Mouse (Mus musculus) layer of hippocampus, postnatal 36 days (tissue): Measurements from ENCODE around the gene Dtx1. TPM values are rescaled to one million over a fixed set of nuclear protein-coding genes. Genes with fewer than 3 reads are reported as not detected.

Experiments used
- DNase-seq, 2 experiments: peaks; one replicate each; pipeline ENCODE4 v3.0.0; 2022
- total RNA-seq, 2 experiments: library from RNA; stranded (reverse); gene quantifications; 2 replicates each; pipeline ENCODE4 v1.2.3; 2021

The Dtx1 gene
- total RNA-seq, 2 experiments from 2014 or later, result 70.7 TPM

DNA sequence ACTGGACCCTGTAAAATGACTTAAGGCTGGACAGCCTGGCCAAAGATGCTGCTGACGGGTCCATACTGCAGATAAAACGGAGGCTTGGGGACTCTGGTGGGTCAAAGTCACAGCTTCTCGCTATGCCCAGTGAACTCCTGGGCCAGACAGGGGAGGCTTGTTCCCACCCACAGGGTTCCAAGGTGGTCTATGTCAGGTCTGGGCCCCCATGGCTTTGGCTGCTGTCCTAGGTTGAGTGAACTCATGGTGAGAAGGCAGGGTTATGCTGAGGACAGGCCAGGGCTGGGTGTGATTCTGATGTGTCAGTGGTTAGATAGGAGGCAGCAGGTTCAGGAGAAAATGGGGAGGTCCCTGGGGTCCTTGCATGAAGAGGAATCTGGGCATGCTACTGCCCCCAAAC is 8.1 kb downstream of the Dtx1 start:
- DNase-seq, result no peak

DNA sequence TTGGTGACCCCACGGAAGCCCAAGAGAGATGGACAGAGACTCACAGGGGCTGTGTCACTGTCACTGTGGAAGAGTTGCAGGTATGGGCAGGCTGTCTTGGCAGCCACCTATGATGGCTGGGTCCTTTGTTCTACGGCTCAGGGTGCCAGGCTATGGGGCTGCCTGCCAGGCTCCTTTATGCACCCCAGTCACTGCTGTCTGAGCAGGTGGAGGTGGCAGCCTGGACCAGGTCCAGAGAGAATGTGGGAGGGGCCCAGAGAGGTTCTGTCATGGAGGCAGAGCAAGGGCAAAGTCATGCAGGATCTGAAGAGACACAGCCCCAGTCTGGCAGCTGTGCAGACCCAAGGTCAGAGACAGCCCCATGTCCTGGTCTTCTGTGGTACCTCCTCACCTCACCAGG is 8.8 kb downstream of the Dtx1 start:
- no peak for DNase-seq

DNA sequence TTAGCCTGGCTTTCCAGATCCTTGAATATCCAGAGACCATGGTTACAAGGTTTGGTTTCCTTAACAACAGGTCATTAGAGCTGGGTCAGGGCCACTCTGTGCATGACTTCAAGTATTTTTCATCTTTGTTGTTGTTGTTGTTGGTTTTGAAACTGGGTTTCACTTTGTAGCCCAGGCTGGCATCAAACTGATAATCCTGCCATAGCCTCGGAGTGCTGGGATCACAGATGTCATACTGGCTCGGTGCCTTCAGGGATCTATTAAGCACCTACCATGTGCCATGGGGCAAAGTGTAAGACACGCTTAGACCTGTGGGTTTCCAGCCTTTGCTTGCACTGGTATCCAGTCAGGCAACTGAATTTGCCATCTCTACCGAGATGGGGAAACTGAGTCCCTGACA is 9.3 kb downstream of the Dtx1 start:
- no peak for DNase-seq

DNA sequence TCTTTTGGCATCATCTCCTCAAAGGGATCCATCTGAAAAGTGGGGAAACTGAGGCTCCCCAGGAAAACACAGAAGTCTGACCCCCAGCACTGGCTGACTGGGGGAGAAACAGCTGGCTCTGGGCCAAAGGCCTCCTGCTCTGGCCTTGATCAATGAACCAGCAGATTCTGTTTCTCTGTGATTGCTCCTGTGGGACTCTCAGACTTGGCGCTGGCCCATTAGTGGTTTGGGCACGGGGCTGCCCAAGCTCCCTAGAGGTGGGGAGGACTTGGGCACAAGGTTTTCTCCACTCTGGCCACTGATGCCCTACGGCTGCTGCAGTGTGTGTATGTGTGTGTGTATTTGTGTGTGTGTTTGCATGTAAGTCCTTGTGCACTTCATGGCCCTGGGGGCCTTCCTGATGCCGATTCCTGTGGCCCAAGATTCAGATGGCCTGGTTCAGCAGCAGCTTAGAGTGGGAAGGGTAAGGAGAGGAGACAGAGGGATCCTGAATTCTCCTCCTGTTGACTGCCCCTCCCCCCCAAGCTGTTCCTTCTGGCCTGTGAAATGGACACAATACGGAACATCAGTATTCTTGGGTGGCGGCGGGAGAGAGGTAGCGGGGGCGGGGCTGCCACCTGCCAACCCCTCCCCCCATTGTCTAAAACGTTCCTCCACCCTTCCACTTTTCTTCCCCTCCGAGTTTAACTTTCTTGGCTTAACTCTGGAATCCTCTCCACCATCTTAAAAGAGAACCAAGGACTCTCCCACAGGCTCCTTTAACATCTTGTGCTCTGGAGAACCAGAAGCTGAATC is 10.5 kb downstream of the Dtx1 start:
- no peak for DNase-seq

DNA sequence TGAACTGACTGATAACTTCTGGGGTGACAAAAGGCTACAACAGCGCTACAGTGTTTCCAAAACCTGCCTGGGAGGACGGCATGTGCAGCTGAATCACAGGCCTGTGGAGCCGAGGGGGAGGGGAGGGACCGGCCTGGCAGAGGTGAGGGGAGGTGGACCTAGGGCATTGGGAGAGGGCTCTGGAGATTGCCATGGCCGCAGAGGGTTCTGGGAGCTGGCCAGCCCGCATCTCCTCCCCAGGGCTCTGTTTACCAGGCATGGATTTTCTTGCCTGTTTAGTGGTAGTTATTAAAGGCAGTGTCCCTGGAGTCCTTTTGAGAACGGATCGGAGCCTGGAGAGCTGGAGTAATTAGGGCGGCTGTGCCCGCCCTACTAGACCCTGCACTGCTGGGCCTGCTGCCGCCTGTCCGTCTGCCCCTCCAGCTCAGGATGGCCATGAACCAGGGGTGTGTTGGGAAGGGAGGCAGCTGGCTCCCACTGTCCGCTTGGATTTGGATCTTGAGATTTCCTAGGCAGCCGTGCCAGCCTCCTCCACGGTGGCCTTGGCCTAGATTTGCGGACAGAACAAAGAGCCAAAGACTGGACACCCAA is 12.8 kb downstream of the Dtx1 start:
- DNase-seq, result peak in 1 of 2 experiments; percentile 71

DNA sequence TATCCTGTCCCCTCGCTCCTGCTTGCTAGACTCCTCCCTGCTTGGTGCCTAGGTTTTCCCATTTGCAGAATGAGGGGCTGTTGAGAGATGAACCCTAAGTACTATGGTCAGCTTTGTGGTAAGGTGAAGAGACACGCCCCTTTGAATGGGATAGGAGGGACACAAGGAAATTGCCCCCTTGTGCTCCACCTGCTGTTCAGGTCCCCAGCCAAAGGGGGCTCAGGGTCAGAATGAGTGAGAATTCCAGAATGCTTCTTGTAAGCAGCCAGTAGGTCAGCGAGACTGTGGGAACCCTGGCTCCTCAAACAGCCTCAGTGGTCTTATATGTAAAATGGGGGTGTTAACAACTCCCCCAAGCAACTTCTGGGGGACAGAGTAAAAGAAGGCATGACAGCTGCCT is 13.5 kb downstream of the Dtx1 start:
- DNase-seq, result no peak

DNA sequence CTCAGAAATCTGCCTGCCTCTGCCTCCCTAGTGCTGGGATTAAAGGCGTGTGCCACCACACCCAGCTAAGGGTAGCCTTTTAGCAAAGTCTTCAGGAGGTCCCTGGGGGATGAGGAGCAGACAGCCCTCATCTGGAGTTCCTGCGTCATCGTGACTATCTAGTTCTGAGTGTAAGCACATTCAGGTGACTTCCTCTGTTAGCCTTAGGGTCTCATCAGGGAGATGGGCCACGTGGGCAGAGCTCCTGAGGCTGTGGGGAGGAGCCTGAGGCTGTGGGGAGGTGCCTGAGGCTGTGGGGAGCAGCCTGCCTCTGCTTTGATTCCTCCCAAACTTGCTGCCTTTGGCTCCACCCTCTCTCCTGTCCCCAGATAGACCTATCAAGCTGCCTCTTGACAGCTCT is 14.9 kb downstream of the Dtx1 start:
- DNase-seq, result no peak

DNA sequence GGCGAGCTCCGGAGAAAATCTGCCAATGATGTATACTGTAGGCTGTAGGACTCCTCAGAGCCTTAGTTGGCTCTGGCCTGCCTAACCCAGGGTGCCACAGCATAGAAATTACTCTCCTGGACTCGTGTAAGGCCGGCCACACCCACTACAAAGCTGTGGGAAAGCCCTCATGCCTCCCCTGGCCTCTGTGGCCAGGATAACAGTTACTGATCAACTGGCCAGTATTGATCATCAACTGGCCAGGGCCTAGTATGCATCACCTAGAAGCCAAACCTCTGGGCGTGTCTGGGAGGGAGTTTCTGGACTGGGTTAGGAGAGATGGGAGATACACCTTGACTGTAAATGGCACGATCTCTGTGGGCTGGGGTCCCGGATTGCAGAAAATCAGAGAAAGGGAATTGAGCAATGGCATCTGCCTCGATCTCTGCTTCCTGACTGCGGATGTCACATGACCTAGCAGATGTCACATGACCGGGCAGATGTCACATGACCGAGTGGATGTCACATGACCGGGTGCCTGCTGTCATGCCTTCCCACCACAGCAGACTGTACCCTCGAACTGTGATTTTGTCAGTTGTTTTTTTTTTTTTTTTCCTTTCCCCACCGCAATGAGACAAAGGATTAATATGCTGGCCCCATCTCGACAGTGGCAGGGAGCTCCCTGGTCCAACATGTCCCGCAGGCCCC is 15.5 kb downstream of the Dtx1 start:
- no peak for DNase-seq

DNA sequence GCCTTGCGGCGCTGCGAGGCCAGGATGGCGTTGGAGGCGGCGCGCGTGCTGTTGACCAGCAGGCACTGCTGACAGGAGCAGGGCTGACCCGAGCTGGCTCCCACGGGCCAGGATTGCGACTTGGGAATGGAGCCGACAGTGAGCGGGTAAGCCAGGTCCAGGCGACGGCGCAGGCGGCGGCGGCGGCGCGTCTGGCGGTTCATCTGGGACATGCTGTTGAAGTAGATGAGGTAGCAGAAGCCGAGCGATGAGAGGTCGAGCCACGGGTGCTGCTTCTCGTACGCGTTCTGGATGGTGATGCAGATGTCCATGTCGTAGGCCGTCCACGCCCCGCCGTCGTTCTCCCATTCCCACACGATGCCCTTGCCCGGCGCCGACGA is 17.0 kb downstream of the Dtx1 start:
- peak in 1 of 2 experiments; percentile 44 for DNase-seq

DNA sequence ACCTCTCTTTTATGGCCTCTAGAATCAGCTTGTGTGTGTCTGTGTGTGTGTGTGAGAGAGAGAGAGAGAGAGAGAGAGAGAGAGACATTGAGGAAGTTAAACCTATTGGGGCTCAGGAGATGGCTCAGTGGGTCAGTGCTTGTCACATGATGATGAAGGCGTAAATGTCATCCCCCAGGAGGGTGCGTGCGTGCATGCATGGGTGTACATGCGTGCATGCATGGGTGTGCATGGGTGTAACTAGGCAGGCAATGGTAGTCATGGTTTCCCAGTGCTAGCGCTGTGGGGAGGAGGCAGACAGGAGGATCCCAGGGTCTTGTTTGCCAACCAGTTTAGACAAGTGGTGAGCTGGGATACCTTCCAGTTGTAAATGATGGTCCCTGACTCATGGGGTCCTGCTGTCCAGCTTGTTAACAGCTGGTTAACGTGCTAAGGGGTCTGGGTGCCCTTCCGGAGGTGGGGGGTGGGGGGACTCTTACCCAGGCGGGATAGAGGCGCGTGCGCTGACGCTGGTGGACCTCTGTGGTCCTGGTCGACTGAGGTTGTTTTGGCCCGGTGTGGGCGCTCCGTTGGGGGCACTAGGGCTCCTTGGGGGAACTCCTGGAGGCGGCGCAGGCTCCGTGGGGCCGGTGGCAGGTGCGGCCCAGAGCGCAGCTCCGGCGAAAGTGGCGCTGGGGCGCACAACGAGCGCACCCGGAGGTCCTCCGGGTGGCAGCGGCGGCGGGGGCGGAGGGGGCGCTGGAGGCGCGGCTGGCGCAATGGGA is 17.6 kb downstream of the Dtx1 start:
- DNase-seq, result no peak

DNA sequence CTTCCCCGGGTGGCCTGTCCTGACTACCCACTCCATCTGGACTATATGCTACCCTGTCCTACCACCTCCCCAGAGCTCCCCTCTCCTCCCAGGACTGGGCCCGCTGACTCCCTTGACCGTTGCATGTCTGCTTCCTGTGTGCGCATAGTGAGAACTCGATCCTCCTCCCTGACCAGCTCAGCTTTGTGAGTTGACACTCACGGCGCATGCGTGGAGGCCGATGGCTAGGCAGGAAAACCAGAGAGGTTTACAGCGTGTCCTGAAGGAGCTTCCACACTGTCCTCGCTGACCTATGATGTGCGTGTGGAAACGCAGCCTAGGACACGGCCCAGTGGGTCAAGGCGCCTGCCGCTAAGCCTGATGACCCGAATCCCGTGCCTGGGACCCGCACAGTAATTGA is 19.7 kb downstream of the Dtx1 start:
- no peak for DNase-seq

DNA sequence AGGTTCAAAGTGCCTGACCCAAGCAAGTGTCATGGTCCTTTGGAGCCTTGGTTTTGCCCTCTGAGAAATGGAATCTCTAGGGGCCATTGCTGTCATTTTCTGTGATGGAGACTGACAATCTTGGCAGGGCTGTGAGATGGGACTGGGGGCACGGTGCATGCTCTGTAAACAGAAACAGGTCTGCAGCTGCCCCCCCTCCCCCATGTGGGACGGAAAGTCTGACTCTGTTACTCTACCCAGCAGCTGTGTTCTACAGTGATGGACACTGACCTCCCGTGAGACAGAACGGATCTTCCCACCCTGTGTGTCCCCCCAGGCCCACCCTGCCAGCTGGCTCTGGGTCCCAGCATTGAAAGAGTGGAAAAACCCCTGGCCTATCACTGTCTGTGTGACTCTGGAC is 21.3 kb downstream of the Dtx1 start:
- DNase-seq, result no peak

DNA sequence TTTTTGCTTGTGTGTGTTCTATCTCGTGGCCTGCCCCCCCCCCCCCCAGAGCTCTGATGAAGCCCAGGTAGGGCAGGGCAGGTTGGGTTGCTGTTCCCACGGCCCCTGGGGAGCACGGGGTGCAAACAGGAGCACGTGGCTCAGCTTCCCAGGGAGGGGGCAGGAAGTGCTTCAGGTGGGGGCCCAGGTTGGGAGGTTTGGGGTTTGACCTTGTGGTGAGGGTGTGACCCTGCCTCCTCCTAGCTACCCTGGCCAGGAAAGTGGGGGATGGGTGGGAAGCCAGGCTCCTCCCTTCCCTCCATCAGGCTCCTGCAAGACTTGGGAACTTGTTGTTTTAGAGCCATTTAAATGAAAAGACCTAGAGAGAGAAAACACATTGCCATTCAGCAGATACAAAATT is 23.3 kb downstream of the Dtx1 start:
- no peak for DNase-seq

DNA sequence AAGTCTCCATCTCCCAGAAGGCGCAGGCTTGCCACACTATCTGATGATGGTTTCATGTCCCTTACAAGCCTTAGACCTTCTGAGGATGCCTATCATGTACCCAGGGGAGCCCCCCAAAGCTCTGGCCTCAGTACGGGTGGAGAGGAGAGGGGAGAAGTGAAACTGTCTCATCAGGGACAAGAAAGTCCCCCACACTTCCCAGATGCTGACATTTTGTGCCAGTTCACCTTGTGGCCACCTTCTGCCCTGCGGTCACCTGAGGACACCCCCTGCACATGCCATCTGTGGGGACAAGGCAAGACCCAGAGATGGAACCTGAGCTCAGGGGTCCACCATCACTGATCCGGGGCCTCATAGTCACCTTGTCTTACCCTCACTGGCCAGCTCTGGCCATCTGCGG is 23.8 kb downstream of the Dtx1 start:
- DNase-seq, result no peak

DNA sequence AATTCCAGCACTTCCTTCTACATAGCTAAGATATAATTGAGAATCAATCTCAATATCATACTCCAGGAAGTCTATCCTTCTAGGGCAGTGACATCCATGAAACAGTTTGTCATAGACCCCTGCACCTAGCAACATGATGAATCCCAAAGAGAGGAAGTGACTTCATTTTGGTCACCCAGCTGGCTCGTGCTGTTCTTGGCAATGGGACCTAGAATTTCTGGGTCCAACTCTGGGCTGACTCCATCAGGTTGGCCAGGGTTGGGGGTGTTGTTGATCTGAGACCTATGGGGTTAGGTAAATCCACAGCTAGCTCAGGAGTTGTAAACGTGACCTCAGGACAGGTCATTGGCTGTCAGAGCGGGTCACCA is 24.3 kb downstream of the Dtx1 start:
- DNase-seq, result no peak

DNA sequence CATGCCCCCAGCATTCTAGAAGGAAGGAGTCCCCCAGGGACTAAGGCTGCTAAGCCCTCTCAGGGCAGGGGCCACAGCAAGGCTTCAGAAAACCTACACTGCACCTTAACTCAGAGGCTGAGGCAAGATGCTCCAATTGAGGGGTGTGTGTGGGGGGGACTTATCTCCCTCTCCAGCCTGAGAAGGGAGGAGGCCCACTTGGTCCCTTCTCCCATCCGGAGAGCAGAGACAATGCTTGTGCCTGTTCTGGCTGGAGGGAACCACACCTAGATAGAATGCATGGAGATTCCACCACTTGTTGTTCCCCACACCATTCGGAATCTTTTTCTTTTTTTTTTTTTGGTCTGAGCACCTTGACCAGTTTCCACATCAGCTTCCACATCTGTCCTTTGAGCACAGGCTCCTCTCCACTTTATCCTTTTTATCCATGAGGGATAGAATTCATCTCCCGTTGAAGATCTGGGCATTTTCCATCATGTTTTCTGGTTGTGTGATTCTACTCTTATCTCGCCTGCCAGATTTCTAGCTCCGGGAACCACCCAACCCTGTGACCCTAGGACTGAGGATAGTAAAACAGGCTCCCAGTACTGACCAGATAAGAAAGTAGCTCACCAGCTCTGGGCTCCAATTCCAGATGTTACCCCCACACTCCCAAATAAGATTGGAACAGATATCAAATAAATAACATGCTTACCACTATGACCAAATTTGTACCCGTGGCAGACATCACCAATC is 24.8 kb downstream of the Dtx1 start:
- DNase-seq, result no peak

DNA sequence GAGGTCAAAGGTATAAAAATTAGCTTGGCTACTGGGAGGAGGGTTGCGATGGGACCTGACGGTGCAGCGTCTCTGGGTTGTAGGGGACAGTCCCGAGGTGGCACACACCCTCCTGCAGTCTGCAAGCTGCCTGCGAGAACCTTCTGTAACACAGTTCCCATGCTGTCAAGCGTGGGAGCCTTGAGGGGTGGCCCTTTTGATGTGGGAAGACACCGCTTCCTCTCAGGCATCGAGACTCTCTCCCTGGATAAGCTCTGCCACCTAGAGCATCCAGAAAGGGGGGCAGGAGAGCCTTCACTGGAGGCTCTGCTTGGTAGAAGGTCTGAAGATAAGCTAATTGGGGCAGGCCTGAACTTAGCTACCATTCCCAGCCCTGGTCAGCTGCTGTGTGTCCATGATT is 26.0 kb downstream of the Dtx1 start:
- no peak for DNase-seq

DNA sequence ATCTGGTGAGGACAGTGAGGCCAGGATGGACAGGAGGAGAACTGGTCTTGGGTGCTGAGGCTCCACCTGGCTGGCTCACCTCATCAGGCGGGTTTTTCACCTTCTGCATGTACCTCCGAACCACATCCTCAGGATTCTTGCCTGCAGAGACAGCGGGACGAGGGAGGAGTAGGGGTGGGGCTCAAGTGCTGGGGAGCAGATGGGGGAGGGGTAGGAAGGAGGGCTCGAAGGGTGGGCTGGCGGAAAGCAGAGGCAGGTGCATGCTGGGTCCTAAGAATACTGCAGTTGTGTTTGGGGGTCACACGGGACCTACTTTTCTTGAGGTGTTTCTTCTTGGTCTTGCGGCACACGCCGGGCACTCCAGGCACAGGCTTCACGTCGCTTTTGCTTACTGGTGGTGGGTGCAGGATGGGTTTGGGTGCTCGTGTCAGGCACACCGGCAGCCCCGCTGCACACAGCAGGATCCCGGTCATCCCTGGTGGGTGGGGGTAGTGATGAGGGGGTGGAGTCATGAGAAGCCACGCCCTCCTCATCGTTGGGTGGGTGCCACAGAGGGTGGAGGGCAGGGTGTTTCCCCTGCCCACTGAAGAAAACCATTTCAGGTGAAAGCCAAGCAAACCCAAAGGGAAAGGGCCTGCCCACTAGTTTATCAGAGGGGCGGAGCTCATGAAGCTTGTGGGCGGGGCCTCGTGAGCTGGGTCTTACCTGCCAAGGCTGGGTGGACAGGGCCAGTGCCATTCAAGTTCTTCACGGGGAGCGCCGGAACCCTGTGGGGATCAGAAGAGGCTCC is 28.6 kb downstream of the Dtx1 start:
- no peak for DNase-seq

DNA sequence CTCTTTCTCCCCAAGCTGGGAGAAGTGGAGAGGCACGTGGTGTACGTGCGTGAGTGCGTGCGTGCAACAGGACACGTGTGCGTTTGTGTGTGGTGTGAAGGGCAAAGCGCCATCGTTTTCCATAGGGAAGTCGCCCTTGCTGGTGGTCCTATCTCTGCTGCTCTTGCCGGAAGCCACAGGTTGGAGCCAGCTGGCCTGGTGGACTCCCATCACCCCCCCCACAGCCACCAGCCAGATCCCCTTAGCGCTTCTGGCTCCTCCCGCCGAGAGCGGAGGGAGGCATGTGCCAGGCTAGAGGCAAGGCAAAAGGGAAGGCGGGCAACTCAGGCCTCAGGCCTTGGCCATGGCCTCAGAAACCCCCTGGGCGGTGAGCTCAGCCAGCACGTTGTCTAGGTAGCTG is 30.8 kb downstream of the Dtx1 start:
- peak; percentile 47 to 48 for DNase-seq

DNA sequence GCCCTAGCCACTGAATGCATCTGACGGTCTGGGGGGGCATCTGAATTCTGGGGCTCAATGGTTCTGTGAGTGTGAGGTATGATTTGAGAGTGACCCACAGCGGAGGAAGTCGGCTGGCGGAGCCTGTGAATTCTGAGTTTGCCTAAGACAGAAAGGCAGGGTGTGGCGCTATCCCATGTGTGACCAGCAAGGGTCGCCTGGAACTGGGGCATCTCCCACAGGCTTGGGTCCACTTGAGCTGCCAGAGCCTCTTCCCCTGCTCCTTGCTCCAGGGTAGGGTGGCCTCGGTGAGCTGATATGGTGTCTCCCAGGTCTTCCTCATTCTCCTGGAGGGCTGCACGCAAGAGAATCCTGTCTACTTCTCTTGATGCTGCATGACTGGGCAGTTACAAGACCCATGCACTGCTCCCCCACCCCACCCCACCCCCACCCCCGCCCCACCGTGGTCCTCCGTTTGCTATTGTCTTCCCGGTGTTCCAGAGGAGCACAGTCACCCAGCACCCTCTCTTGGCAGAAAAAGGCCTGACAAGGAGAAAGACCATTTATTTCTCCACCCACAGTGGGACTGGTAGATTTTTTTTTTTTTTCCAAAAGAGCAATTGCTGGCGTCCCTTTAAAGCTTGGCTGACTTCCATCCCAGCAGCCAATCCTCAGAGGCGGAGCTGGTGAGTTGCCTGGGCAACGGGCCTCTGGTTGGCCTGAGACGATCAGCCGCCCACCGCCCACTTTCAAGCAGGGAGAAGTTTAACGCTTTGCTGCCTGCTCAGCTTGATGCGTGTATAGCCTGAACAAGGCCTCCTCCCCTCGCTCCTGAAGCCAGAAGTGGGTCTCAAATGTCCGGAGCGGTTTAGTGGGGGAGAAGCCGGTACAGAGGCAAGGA is 31.8 kb downstream of the Dtx1 start:
- DNase-seq, result peak; percentile 87 to 91

DNA sequence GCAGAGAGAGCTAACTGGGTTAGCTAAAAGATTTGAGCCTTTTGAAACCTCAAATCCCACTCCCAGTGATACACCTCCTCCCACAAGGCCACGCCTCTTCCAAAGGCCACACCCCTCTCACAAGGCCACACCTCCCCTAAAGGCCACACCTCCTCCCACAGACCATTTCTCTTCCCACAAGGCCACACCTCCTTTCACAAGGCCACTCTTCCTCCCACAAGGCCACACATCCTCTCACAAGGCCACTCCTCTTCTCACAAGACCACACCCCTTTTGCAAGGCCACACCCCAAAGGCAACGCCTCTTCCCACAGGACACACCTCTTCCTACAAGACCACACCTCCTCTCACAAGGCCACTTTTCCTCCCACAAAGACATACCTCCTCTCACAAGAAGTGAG is 34.2 kb downstream of the Dtx1 start:
- DNase-seq, result no peak
